Mouse (Mus musculus): ENCODE data around the gene Heatr5b.

Heatr5b gene

GRCm38 (mm10) chr17:78767546-78767945 is 67.6 kb downstream of the Heatr5b start:
- DNase-seq (ENCODE audit: low spot score): no peak

- DNase-seq (ENCODE audit: low spot score): no peak
Observed at GRCm38 (mm10) chr17:78766084-78766483, 69.1 kb downstream of the Heatr5b start.

DNA sequence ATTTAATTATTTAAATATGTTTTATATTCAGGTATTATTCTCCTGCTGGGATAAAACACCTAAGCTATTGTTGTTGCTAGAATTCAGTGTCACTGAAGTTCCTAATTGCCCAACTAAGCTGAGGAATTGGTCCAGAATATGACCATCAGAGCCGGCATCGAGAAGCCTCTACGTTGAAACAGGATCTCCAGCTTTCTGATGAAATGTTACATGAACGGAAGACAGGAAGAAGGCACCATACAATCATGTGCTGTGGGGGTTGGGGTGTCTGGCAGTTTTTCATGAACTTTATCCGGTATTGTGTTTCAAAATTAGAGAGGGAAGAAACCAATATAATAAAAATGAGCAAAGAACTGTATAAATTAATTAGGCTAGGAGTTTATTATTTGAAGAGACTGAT is 71.9 kb downstream of the Heatr5b start:
- no peak for DNase-seq (ENCODE audit: low spot score)

- DNase-seq (ENCODE audit: low spot score): no peak
Observed at GRCm38 (mm10) chr17:78752938-78753655, 82.1 kb downstream of the Heatr5b start.

- DNase-seq (ENCODE audit: low spot score): no peak
Observed at GRCm38 (mm10) chr17:78752064-78752463, 83.1 kb downstream of the Heatr5b start.

DNA sequence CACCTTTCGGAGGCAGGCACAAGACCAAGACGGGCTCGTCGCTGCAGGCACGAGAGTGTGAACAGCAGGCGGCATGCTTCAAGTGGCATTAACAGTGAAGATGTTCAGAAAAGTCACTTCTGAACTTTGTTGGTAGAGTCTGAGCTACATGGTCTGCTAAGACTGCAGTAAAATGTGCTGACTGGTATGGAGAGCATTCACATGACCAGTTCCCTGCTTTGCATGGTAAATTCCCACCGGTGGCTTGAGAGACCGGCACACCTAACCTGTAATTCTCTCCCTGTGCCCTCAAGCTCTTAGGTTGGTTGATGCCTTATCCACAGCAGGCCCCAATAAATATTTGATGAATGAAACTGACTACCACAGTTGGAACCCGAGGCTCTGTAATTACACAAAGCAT is 86.7 kb downstream of the Heatr5b start:
- DNase-seq (ENCODE audit: low spot score): no peak

- DNase-seq (ENCODE audit: low spot score): no peak
Observed at GRCm38 (mm10) chr17:78738416-78738815, 96.7 kb downstream of the Heatr5b start.

GRCm38 (mm10) chr17:78737771-78738170 is 97.4 kb downstream of the Heatr5b start:
- DNase-seq (ENCODE audit: low spot score): no peak

DNA sequence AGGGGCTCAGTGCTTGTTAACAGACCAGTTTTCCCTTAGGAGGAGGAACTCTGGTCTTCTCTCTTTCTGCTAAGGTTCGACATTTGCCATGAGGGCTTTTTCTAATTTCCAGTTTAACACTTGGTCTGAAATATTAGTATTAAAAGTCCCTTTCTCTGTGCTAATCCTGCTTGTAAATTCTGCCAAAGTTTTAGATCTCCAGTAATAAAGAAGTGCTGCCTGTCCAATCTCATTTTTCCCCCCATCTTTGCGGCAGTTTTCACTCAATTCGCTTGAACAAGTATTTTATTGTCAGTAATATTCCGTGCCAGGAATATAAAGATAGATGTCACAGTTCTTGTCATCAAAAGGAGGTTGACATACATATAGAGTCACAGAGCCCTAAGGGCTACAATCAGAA is 98.1 kb downstream of the Heatr5b start, which contains the start of gene Strn:
TSS of gene Strn (minus strand) at position 101 of the 400 bp plus-strand sequence.
- DNase-seq (ENCODE audit: low spot score): no peak

DNA sequence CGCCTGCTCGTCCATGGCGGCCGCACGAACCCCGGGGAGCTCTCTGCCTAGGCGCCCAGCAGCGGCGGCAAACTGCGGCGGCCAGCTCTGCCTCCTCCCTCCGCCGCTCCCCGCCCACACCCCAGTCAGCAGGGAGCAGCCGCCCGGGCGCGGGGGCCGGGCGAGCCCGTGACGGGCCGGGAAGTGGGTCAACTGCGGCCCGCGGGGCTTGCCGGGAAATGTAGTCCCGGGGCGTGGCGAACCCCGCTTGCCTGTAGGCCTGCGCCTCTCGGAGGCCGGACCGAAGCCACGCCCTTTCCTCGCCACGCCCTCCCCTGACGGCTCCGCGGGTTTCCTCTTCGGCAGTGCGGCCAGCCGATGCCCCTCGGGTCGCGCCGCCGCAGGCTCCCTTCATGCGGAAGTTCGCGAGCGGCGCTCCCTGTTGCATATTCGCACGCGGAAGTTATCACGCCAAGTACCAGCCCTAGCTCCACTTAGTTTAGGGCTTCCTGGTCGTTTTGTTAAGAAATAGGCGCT is 98.6 kb downstream of the Heatr5b start:
- DNase-seq (ENCODE audit: low spot score): peak; percentile 98

DNA sequence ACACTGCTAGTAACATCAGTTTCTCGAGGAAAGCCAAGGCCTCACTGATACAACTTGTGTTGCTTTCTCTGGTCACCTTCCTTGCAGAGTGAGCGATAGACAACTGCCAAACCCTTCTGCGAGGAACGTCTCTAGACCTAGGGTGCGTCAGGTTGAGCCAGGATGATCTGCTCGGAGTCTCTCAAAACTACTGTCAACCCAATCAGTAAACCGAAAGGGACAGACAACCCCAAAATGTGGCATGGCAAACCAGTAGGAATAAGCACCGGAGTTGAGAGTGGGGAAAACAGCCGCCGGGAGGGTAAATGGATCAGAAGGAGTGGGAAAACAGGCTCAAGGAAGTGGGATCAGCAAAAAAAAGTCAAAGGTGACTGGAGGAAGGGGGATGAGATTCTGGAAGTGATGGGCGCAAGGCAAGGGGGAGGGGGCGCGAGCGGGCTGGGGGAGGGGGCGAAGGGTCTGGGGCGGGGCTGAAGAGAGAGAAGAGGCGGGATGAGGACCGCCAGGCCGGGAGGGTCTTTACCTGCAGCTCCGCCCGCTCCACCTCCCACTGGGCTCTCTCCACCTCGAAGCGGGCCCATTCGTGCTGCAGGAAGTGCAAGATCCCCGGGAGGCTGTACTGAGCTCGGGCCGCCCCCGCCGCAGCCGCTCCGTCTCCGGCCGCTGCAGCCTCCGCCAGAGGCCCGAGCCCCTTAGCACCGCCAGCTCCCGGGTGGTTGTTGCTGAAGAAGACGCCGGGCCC is 99.3 kb downstream of the Heatr5b start:
- no peak for DNase-seq (ENCODE audit: low spot score)

GRCm38 (mm10) chr17:78734806-78735205 is 100.4 kb downstream of the Heatr5b start:
- DNase-seq (ENCODE audit: low spot score): no peak

DNA sequence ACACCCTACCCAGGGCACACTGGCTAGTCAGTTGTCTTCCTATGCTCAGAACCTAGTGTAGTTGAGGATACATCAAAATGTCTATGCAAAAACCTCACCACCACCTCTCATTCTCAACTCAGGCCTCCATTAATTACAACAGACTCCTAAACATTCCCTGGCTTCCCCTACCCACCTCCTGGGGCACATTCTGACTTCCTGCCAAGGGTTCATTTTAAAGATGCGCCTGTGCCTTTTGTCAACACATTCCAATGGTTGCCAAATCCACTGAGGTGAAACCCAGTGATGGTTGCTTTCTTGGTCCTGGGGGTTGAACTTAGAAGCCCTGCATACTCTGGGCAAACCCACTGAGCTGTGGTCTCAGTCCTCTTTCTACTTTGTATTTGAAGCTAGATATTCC is 103.1 kb downstream of the Heatr5b start:
- no peak for DNase-seq (ENCODE audit: low spot score)

GRCm38 (mm10) chr17:78726746-78727449 is 108.3 kb downstream of the Heatr5b start:
- DNase-seq (ENCODE audit: low spot score): no peak

GRCm38 (mm10) chr17:78724461-78725055 is 110.6 kb downstream of the Heatr5b start:
- DNase-seq (ENCODE audit: low spot score): no peak

DNA sequence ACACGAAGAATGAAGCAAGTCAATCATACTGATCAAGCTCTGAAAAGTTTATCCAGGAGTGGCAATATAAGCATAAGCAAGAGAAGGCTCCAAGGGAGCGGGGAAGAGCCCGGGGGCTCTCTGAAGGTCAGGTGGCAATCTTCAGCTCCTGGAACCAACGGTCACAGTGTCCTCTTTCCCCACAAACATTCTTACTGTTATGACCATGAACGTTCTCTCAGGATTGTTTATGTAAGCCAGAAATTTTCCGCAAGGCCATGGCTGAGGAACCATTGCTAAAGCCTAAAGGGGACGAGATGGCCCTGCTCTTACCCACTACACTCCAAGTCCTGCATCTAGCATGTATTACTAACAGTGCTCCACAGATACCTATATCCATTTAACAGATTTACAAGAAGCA is 113.5 kb downstream of the Heatr5b start:
- no peak for DNase-seq (ENCODE audit: low spot score)

DNA sequence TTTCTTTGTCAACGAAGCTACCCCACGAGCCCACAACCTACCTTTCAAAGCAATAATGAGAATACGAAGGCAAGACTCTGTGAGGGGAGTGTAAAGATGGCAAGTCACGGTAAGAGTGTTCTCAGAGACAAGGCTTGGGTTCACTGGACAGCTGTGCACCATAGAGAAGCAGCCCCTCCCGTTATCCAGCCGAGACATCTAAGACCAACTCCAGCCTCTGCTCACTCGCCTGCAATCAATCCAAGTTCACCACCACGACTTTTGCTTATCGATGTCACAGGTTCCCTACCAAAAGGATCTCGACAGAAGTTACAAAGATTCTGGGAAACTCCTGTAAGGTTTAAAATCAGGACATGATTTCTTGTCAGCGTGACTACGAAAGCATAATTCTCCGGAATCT is 116.1 kb downstream of the Heatr5b start:
- no peak for DNase-seq (ENCODE audit: low spot score)

DNA sequence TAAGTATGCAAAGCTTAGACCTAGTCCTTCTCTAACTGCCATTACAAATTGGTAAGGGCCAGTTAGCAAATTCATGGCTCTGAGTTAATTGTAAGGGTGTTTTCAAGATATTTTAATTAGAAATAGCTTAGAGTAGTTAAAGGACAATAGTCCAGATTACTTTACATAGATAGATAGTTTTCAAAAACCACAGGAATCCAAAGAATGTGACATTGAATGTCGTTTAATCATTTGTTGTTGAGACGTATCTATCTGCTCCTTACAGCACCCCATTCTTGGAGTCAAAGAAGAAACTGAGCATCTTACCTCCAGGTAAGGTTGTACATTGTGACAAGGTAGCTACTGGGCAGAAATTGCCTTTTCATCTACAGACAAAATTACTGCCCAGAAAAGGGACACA is 124.9 kb downstream of the Heatr5b start:
- DNase-seq (ENCODE audit: low spot score): no peak

- no peak for DNase-seq (ENCODE audit: low spot score)
Observed at GRCm38 (mm10) chr17:78708422-78708821, 126.7 kb downstream of the Heatr5b start.

DNA sequence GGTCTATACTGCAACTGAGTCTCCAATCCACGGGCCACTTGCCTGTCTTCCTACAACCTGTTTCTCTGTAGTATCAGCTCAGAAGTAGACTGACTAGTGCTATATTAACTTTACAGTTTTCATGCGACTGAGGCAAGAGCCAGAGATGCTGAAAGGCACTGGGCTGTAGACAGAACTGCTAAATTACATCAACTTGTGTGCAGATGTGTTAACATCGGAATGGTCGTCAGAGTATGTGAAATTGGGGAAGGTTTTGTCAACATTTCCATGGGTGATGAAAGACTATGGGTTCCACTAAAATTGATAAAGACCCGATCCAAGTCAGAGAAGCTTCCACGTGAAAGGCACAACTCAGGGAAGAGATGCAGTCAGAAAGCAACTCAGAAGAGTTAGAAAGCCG is 132.2 kb downstream of the Heatr5b start:
- DNase-seq (ENCODE audit: low spot score): no peak

All from urinary bladder, postnatal 10 days (tissue).